Mouse (Mus musculus): Measurements from ENCODE around the gene Cryab.
A peak's percentile ranks its signal among the peaks of the same experiment; 100 is the strongest.

Gene Cryab

GRCm38 (mm10) chr9:50745806-50746205 lies 5.3 kb upstream of the Cryab start:
- no peak for DNase-seq

GRCm38 (mm10) chr9:50746214-50746677 lies 4.9 kb upstream of the Cryab start, which contains the start of gene 2310030G06Rik:
TSS of gene 2310030G06Rik (minus strand) at chr9:50746536.
- peak; percentile 84 for DNase-seq

GRCm38 (mm10) chr9:50750706-50751105 lies 419 bp upstream of the Cryab start:
- DNase-seq, result no peak

- DNase-seq, result no peak
Observed at GRCm38 (mm10) chr9:50752054-50752602, 1.0 kb downstream of the Cryab start, which contains the start of gene Hspb2. TSS of gene Hspb2 (minus strand) at chr9:50752354.

GRCm38 (mm10) chr9:50752784-50753615 lies 1.9 kb downstream of the Cryab start:
- peak; percentile 93 for DNase-seq

- no peak for DNase-seq
Observed at GRCm38 (mm10) chr9:50753947-50754346, 2.8 kb downstream of the Cryab start.

- no peak for DNase-seq
Observed at GRCm38 (mm10) chr9:50756711-50757110, 5.6 kb downstream of the Cryab start.

- DNase-seq, result no peak
Observed at GRCm38 (mm10) chr9:50761520-50762243, 10.6 kb downstream of the Cryab start.

GRCm38 (mm10) chr9:50763331-50763730 lies 12.2 kb downstream of the Cryab start:
- DNase-seq, result no peak

- no peak for DNase-seq
Observed at GRCm38 (mm10) chr9:50767531-50768106, 16.5 kb downstream of the Cryab start.

GRCm38 (mm10) chr9:50768107-50769002 lies 17.2 kb downstream of the Cryab start, which contains the start of gene Fdxacb1:
TSS of gene Fdxacb1 (plus strand) at chr9:50768236.
- DNase-seq, result peak; percentile 99

- no peak for DNase-seq
Observed at GRCm38 (mm10) chr9:50770011-50770410, 18.9 kb downstream of the Cryab start.

- no peak for DNase-seq
Observed at GRCm38 (mm10) chr9:50774026-50774462, 22.9 kb downstream of the Cryab start.

GRCm38 (mm10) chr9:50774991-50775612 lies 24.0 kb downstream of the Cryab start, which contains the start of the genes Alg9 and 1110032A03Rik:
TSS of gene Alg9 (plus strand) at chr9:50775019.
TSS of gene 1110032A03Rik (minus strand) at chr9:50775520.
- peak; percentile 75 for DNase-seq

- no peak for DNase-seq
Observed at GRCm38 (mm10) chr9:50775662-50776126, 24.6 kb downstream of the Cryab start.

GRCm38 (mm10) chr9:50776162-50776760 lies 25.1 kb downstream of the Cryab start:
- no peak for DNase-seq

GRCm38 (mm10) chr9:50782155-50782554 lies 31.0 kb downstream of the Cryab start:
- no peak for DNase-seq

GRCm38 (mm10) chr9:50795266-50795665 lies 44.1 kb downstream of the Cryab start:
- DNase-seq, result no peak

- peak; percentile 41 for DNase-seq
Observed at GRCm38 (mm10) chr9:50796776-50797175, 45.7 kb downstream of the Cryab start.

- no peak for DNase-seq
Observed at GRCm38 (mm10) chr9:50797641-50798040, 46.5 kb downstream of the Cryab start.

GRCm38 (mm10) chr9:50798368-50798767 lies 47.2 kb downstream of the Cryab start:
- no peak for DNase-seq

Measured in kidney, adult 11 months (tissue).